Mouse (Mus musculus) brain, adult 2 months (tissue): Measurements from ENCODE around the gene Bahcc1.

Experiments used
- DNase-seq: peaks from one replicate; pipeline ENCODE4 v3.0.0; 2011; ENCODE audit warnings: low read depth, low spot score

Bahcc1 gene

GRCm38 (mm10) chr11:120260769-120261150, 28.0 kb downstream of the Bahcc1 start:
- DNase-seq, result no peak

GRCm38 (mm10) chr11:120261416-120262355, 28.9 kb downstream of the Bahcc1 start:
- DNase-seq, result peak; percentile 96

- DNase-seq, result peak; percentile 82
Measured at GRCm38 (mm10) chr11:120262356-120262901, 29.7 kb downstream of the Bahcc1 start.

- DNase-seq, result no peak
Measured at GRCm38 (mm10) chr11:120263176-120263575, 30.4 kb downstream of the Bahcc1 start.

- no peak for DNase-seq
Measured at GRCm38 (mm10) chr11:120264008-120264407, 31.3 kb downstream of the Bahcc1 start.

- DNase-seq, result no peak
Measured at GRCm38 (mm10) chr11:120265458-120265857, 32.7 kb downstream of the Bahcc1 start.

GRCm38 (mm10) chr11:120266259-120266758, 33.6 kb downstream of the Bahcc1 start:
- DNase-seq, result no peak

GRCm38 (mm10) chr11:120267274-120267673, 34.5 kb downstream of the Bahcc1 start:
- no peak for DNase-seq

- peak; percentile 68 for DNase-seq
Measured at GRCm38 (mm10) chr11:120267676-120268075, 34.9 kb downstream of the Bahcc1 start.

- peak; percentile 82 for DNase-seq
Measured at GRCm38 (mm10) chr11:120268195-120268967, 35.6 kb downstream of the Bahcc1 start.

- no peak for DNase-seq
Measured at GRCm38 (mm10) chr11:120269007-120269406, 36.3 kb downstream of the Bahcc1 start.

GRCm38 (mm10) chr11:120269498-120270104, 36.9 kb downstream of the Bahcc1 start:
- no peak for DNase-seq

- DNase-seq, result peak; percentile 61
Measured at GRCm38 (mm10) chr11:120279335-120279734, 46.6 kb downstream of the Bahcc1 start.

- peak; percentile 79 for DNase-seq
Measured at GRCm38 (mm10) chr11:120280281-120280773, 47.6 kb downstream of the Bahcc1 start.

- no peak for DNase-seq
Measured at GRCm38 (mm10) chr11:120280774-120281173, 48.0 kb downstream of the Bahcc1 start.

GRCm38 (mm10) chr11:120281197-120281596, 48.5 kb downstream of the Bahcc1 start:
- no peak for DNase-seq

- no peak for DNase-seq
Measured at GRCm38 (mm10) chr11:120283542-120283941, 50.8 kb downstream of the Bahcc1 start.

GRCm38 (mm10) chr11:120289644-120290043, 56.9 kb downstream of the Bahcc1 start:
- DNase-seq, result no peak

- no peak for DNase-seq
Measured at GRCm38 (mm10) chr11:120290266-120290665, 57.5 kb downstream of the Bahcc1 start.

- no peak for DNase-seq
Measured at GRCm38 (mm10) chr11:120293714-120294113, 61.0 kb downstream of the Bahcc1 start.
